Mouse (Mus musculus) kidney, adult 11 months (tissue): ENCODE measurements around the gene Cgn.
"Not testable (repeated sequence)": the region's sequence is repeated elsewhere in the genome, so short reads cannot be mapped to it uniquely, and the experiment has no call there.

Experiments used
- DNase-seq: peaks from one replicate; pipeline ENCODE4 v3.0.0; 2022

Cgn gene

DNA sequence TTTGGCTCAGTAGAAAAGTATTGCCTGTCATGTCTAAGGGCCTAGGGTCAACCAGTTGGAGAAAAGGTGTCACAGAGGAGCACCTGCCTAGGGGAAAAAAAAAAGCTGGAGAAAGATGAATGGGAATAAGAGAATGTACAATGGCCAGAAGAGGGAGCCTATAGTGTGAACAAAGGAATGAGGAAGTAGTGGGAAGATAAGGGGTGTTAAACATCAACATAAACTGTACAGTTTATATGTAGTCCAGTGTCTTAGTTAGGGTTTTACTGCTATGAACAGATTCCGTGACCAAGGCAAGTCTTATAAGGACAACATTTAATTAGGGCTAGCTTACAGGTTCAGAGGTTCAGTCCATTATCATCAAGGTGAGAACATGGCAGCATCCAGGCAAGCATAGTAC lies 2.8 kb upstream of the Cgn start:
- no peak for DNase-seq

DNA sequence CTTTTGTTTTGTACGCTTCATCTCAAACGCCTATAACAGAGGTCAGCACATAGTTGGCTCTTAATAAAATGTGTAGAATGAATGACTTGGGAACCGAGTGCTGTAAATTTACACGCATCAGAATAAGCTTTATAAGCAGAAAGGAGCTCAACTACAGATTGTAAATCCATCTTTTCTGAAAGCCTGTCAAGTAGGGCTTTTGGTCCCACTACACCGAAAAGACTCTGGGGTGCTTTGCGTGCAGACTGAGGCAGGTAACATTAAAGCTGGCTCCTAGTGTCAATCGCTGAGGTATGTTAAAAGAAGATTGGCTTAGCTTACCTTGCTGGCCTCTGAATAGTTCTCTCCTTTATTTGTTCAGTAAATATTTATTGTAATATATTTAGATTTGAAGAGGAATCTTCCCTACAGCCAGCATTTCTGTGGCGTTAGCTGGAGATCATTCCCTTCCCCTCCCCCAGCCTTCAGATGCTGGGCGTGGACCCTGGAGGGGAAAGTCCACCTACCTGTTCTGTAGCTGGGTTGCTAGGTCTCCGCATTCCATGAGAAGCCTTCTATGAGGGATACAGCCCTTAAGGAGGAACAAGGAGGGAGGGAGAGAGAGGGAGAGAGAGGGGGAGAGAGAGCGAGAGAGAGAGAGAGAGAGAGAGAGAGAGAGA lies 959 bp upstream of the Cgn start:
- DNase-seq = peak; percentile 44

- DNase-seq = peak; percentile 72
These were observed 334 bp downstream of the Cgn start for GRCm38 (mm10) chr3:94785958-94786357.

DNA sequence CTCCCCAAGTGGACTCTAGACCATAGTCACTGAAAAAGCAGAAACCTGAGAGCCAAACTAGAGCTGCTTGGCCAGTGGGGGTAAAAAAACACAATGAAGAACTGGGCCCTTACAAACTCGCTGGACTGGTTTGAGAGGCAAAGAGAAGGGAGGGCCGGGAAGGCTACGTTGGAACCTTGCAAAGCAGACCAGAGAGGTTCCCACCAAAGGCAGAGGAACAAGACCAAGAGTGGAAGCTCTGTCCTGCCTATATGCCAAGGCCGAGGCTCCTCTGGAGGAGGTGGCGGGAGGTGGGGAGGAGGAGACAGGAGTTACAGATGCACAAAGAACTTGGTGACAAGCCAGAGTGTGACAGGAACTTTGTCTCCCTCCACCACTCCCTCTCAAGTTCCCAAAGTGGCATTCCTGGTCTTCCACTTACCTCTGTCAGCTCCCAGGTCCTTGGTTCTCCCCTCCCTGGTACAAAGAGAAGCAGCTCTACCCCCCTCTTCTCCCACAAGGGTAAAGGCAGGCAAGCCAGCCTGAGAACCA lies 2.1 kb downstream of the Cgn start:
- DNase-seq = peak; percentile 49

DNA sequence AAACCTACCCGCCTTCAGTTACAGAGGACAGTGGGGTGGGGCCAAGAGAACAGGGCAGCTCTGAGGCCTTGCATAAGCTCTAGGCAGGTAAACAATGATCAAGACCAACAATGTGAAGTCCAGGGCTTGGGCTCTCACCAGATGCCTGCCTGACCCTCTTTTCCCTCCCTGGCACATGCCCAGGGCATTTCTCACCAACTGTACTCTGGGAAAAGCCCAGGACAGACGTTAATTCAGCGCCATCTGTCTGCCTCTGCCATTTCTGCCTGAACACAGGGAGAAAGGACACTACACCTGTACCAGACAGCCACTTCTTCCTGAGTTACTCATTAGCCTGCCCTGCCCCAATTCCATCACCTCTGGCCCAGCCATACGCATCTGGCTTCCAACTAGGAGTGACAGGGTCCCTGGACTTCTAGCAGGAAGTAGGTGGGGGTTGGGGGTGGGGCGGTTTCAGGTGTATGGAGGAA lies 2.8 kb downstream of the Cgn start:
- DNase-seq = peak; percentile 88

DNA sequence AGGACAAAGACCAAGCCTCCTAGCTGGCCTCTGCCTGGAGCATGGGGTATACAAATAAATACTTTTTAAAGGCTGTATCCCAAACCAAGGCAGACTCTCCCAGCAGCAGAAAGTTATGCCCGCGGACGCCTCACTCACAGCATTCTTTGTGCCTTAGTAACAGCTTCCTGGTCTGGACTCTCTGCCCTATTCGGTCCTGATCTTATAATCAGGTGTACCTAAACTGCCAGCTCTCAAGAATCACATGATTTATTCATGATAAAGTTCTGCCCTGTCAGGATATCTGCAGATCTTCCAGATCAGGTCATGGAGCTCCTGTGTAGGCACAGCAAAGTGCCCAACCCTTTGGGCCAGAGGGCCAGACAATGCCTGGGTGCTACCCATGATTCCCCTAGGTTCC lies 3.4 kb downstream of the Cgn start:
- no peak for DNase-seq

DNA sequence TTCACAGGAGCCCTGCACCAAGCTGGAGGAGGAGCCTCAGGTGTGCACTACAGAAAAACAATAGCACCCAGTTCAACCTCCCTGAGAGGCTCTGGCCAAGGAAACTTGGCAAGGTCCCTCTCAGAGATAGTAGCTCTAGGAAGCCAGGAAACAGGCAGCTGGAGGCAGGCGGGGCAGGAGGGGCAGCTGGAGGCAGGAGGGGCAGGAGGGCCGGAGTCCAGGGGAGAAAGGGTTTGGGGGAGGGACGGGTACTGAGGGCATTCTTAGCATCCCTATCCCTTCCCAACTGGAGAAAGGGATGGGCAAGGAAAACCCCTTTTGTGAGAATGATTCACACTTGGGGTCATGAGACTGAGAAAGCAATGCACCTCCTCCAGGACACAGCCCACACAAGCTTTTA lies 4.9 kb downstream of the Cgn start:
- peak; percentile 37 for DNase-seq

GRCm38 (mm10) chr3:94775886-94776285 lies 10.4 kb downstream of the Cgn start:
- no peak for DNase-seq

DNA sequence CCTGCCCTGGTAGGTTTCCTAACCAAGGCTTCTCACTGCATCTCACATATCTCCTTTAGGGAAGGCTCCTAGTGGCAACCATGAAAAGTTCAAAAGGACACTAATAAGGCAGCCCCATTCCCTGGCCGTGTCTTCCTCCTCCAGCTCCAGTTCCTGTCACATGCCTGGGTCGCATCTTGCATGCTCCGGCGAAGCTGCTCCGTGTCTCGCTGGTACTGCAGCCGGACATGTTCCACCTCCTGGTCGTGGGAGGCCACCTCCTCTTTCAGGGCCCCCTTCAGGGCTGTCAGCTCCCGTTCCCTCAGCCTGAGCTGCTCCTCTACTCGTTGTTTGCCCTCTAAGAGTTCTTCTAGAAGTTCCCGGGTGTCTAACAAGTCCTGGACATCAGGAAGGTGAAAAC lies 12.3 kb downstream of the Cgn start:
- no peak for DNase-seq

GRCm38 (mm10) chr3:94765456-94765855 lies 20.8 kb downstream of the Cgn start:
- DNase-seq = not testable (repeated sequence)

GRCm38 (mm10) chr3:94764545-94765292 lies 21.6 kb downstream of the Cgn start:
- not testable (repeated sequence) for DNase-seq

- peak; percentile 77 for DNase-seq
These were observed 27.9 kb downstream of the Cgn start for GRCm38 (mm10) chr3:94758427-94758826.

- DNase-seq = peak; percentile 70
These were observed 28.3 kb downstream of the Cgn start for GRCm38 (mm10) chr3:94758056-94758409.

DNA sequence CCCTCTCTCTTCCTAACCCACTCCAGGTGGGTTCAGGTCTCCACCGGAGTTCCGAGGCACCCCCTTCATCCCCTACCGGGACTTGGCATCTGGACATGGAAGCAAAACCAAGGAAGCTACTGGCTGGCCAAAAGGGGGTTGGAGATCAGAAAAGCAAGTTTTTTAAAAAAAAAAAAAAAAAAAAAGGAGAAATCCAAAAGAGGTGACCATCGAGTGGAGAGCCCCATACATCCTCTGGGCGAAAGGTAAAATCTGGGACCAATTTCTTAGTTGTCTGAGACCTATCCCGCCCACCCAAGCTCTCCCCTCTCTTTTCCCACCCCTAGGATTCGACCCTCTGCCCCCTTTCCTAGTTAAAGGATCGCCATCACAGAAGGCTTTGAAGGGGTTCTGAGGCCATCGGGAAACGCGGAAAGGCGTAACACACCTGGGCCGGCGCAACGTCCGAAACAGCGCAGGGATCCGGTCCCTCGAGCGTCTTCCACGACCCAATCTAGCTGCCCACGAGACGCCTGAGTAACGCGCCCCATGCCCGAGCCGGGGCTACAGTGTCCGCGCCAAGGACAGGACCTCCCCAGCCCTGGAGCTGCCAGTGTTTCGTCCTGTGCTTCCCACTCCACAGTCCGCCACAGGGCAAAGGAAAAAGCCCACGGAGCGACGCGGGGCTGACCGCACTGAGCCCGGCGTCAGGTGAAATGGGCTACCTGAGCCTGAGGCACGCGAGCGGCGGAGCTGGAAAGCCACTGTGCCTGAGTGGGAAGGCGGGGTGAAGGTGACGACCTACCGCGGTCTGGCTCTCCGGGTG lies 28.8 kb downstream of the Cgn start:
- DNase-seq = not testable (repeated sequence)

- DNase-seq = no peak
These were observed 40.6 kb downstream of the Cgn start for GRCm38 (mm10) chr3:94745691-94746090.

DNA sequence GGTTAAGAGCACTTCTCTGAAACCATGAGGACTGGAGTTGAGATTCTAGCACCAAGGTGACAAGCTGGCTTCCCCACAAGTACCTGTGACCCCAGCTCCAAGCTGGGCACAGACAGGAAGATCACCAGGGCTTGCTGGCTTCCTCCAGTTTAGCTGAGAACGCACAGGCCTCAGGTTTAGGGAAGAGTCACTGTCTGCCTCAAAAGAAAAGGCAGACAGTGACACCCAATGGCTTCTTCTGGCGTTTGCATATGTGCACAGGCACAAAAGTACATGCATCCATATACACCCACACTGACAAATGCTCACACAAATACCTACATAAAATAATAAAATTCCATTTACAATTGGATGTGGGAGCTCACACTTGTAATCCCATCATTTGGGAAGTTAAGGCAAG lies 62.7 kb downstream of the Cgn start:
- DNase-seq = not testable (repeated sequence)

- DNase-seq = not testable (repeated sequence)
These were observed 68.0 kb downstream of the Cgn start for GRCm38 (mm10) chr3:94718253-94718652.

- DNase-seq = not testable (repeated sequence)
These were observed 72.9 kb downstream of the Cgn start for GRCm38 (mm10) chr3:94713424-94713823.

DNA sequence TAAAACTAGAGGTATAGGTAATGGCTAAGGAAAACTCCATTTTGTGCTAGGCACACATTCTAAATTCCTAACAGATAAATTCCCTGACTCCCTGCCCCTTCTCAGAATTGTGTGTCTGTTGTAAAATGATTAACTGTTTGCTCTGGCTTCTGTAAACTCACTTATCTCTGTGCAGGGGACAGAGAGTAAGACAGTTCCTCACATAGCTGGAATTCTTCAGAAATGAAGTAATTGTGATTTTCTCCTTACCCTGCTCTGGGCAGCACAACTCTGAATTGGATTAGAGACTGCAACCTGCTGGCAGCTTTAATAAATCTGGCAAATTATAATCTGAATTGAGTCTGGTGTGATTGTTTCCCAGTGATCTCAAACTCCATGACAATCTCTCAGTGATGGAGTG lies 75.7 kb downstream of the Cgn start:
- DNase-seq = not testable (repeated sequence)
